Mouse (Mus musculus) thymus, postnatal 0 days (tissue): ENCODE measurements at regions not wholly inside any gene's neighbourhood (a gene's known extent, or its start where the extent isn't known, plus 50 kb on each side); places are given as distances from the start of the nearest gene placed in this dataset.
A peak's percentile ranks its signal among the peaks of the same experiment; 100 is the strongest.
"Not testable (repeated sequence)": the region's sequence is repeated elsewhere in the genome, so short reads cannot be mapped to it uniquely, and the experiment has no call there.

Experiments
- DNase-seq: peaks from one replicate; pipeline ENCODE4 v3.0.0-alpha.2; 2015; ENCODE audit warnings: low spot score

DNA sequence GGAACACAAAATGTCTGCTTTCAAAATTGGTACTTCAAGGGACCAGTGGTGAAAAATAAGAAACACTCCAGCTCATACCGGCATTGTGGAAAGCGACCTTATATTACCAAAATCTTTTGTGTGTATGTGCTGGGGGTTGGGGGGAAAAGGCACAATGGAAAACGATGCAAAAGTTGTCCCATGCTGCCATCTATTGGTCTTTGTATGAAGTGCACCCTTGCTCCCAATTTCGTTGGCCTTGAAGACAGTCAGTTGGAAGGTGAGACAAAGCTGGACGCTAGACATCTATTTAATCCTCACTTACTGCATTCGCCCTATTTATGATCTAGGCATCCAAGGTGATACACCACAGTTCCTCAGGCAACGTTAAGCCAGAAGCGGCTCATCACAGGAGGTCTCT is 186.6 kb downstream of the BC048507 start:
- DNase-seq: peak; percentile 2

DNA sequence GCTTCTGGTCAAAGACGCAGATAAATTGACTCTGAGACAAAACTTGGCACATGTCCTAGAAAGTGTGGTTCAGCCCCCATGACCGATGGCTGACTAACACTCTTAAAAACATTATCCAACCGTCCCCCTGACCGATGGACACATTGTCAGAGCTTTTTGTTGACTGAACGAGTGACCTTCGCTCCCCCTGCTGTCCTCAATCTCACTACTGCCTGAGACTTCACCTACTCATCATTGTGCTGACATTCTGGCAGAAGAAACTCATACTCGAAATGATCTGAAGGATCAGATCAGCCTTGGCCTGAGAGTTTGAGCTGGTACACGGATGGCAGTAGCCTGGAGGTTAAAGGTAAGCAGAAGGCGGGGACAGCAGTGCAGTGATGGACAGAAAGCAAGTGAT is 230.2 kb downstream of the BC048507 start:
- not testable (repeated sequence) for DNase-seq

DNA sequence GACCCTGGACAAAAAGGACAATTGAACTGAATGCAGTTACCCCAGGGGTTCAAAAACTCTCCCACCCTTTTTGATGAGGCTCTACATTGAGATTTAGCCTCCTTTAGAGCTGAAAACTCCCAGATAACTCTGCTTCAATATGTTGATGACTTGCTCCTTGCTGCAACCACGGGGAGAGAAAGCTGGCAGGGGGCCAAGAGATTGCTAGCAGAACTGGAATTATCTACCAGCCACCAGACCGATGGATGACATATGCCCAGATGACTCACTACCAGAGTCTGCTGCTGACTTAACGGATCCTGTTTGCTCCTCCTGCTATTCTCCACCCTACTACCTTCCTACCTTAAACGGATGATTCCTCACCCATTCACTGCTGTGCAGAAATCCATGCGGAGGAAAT is 253.7 kb downstream of the BC048507 start:
- DNase-seq: not testable (repeated sequence)
